Mouse (Mus musculus): Measurements from ENCODE around the gene BC067074.

Gene BC067074

GRCm38 (mm10) chr13:113324241-113324640, 31.3 kb downstream of the BC067074 start:
- DNase-seq = no peak

- DNase-seq = no peak
These were observed 32.7 kb downstream of the BC067074 start for GRCm38 (mm10) chr13:113325678-113326077.

DNA sequence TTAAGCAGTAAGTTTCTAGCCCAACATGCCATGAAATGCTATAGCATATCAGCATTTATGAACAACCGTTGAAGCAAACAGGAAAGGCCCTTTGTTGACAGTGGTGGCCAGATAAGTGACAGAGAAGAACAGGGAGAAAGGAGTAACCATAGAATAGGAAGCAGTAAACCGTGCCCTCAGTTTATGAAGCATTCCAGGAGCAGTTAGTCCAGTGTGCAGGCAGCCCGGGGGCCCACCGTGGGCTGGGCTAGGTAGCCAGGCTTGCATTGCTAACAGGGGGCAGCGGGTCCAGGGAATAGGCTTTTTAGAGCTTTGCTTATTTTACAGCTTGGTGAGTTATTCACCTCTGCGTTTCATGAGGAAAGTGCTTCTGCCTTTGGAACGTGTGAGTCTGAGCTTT, 39.3 kb downstream of the BC067074 start:
- DNase-seq = no peak

DNA sequence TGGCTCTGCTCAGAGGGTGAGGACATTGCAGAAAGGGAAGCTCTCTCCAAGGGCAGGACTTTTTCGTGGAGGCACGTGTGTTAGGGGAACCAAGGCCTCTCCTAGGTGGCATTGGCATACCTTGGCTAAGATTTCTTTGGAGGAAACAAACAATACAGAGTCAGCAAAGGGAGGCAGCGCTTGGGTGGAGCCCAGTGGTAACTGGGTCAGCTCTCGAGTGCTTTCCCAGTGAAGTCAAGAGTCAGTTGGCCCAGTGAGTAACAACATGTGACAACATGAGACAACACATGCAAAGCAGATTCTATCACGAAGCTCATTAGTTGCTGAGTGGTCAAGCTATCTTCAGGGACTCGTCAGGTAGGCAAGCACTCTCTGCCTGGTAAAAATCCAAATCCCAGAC, 40.4 kb downstream of the BC067074 start:
- DNase-seq = no peak

GRCm38 (mm10) chr13:113333931-113334330, 41.0 kb downstream of the BC067074 start:
- DNase-seq = no peak

DNA sequence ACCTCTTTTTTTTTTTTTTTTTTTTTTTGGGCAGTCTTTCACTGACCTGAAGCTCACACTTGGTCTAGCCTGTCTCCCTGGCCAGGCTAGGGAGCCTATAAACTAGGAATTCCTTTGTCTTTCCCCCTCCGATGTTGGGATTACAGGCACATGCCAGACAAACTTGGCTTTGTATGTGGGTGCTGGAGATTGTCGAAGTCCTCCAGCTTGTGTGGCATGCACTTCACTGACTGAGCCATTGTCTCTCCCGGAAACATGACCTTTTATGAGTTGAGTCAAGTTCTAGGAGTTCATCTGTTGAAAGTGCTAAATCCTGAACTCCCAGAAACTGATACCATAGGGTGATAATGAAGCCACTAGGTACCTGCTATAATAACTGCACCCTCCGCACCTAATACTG, 41.8 kb downstream of the BC067074 start:
- no peak for DNase-seq

GRCm38 (mm10) chr13:113337223-113337858, 44.4 kb downstream of the BC067074 start:
- peak; percentile 62 to 76 for DNase-seq

GRCm38 (mm10) chr13:113340644-113341043, 47.7 kb downstream of the BC067074 start:
- DNase-seq = no peak

GRCm38 (mm10) chr13:113341161-113341560, 48.2 kb downstream of the BC067074 start:
- DNase-seq = no peak

DNA sequence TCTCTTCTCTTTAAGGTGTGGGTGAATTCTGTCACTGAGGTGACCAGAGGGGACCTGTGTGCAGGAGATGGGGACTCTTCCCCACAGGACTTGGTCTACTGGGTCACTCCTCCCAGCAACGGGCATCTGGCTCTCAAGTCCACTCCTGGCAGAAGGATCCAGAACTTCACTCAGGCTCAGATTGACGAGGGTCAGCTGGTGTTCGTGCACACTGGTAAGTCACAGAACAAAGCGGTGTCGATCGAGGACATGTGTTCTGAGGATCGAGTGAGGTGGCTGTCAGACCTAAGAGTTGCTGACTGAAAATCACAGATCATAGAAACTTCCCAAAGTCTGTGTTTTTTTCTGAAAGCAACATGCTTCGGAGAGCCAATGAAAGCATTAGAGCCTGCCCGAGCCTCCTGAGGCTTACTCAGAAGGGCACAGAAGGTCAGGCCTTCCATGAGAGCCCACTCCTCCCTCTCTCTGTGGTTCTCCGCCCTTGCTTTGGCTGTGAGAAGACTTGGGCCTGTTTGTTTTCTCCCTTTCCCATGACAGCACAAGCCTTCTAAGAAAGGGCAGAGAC, 49.5 kb downstream of the BC067074 start:
- DNase-seq = no peak

GRCm38 (mm10) chr13:113350743-113351430, 57.9 kb downstream of the BC067074 start:
- DNase-seq = no peak

GRCm38 (mm10) chr13:113353546-113353945, 60.6 kb downstream of the BC067074 start:
- no peak for DNase-seq

- DNase-seq = no peak
These were observed 61.0 kb downstream of the BC067074 start for GRCm38 (mm10) chr13:113353955-113354354.

- DNase-seq = no peak
These were observed 62.1 kb downstream of the BC067074 start for GRCm38 (mm10) chr13:113355022-113355421.

GRCm38 (mm10) chr13:113357438-113358144, 64.6 kb downstream of the BC067074 start:
- no peak for DNase-seq

- DNase-seq = no peak
These were observed 66.7 kb downstream of the BC067074 start for GRCm38 (mm10) chr13:113359676-113360075.

DNA sequence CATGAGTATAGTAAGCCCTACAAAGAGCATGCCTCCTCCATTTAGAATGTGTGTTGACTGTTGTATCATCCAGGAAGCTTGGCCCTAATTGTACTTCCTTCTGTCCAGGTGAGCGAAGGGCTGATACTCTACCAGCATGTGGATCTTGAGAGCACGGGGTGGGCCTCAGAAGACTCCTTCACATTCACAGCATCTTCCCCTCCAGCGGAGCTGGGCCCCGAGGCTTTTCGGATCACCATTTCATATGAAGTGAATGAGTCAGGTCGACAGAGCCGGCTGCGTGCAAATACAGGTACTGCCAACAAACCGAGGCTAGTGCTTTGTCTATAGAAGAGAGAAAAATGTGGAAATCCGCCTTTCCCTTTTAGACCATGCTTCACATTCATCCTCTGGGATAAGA, 73.0 kb downstream of the BC067074 start:
- DNase-seq = no peak

DNA sequence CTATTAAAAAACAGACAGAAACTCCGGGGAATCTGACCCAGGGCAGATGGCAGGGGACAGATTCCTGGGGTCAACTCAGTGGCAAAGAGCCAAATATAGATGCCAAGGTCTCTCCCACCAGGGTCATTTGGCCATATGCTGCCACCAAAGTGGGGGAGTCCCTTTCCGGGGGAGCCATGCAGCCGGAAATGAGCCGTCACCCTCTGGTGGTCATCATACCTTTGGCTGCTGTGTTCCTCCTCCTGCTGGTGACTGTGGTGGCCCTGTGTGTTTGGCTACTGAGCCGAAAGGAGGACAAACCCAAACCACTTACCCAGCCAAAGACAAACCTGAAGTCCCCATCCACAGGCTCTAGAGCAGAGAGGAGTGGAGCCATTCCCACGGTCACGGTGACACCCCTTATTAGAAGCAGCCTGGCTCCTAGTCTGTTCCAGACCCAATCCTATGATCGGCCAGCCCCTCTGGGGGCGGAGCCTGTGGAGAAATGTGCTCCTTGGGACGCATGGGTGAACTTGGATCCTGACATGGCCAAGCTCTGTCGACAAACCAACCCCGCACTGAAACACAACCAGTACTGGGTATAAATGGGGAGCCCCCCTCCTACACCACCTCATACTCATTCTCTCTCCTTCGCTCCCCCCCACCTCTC, 76.1 kb downstream of the BC067074 start:
- DNase-seq = no peak

GRCm38 (mm10) chr13:113369622-113370021, 76.7 kb downstream of the BC067074 start:
- DNase-seq = no peak

DNA sequence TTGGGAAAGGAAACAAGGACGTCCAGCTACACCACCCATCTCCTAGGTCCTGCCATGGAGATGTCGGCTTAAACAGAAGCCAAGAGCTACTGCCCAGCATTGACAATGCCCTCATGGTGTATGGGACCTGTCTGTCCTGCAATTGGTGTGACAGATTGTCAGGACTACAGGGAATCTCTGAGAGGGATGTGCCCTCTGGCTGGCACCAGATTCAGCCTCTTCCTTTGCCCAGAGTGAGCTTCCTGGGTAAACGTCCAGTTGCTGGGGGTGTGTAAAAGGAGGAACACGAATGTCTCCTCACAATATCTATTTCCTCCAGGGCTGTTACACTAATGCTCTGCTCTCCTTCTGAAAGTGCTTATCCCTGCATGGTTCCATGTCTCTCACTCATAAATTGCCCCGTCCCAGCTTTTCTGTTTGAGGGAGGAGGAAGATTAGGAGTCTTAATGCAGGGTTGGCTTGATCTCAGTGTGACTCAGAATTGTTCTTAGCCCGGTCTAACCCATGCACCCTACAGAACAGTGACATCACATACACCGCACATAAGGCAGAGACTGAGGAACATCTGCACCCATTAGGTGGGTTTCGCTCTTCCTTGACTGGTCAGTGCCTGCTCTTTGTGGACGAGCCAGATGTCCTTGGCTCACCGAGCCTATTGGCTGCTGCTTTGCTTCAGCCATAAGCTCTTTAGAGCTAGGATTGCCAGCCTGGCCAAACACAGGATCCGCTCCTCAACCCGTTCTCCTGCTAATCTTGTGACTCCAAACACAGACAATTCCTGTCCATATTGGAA, 80.5 kb downstream of the BC067074 start:
- no peak for DNase-seq

DNA sequence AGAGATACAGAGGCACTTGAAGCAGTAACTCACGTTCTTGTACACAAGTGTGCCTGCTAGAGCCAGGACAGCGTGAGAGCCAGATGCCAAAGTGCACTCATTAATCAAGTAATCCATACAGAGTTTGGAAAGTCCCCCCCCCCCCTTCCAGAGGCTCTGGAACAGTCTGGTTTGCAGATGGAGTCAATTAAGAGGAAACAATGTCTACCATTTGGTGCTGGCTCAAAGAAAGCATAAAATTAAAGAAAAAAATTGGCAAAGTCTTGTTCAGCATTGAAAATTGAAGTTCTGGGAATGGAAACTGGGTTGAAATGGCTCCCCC, 81.1 kb downstream of the BC067074 start:
- DNase-seq = no peak

- no peak for DNase-seq
These were observed 84.7 kb downstream of the BC067074 start for GRCm38 (mm10) chr13:113377631-113378030.
